Mouse (Mus musculus) left cerebral cortex, postnatal 4 days (tissue): ENCODE data around the gene Dlgap1. TPM values are rescaled to one million over a fixed set of nuclear protein-coding genes. Genes with fewer than 3 reads are reported as not detected.
A peak's percentile ranks its signal among the peaks of the same experiment; 100 is the strongest.

Source experiments
- DNase-seq: peaks from one replicate; pipeline ENCODE4 v3.0.0-alpha.2; 2022
- intact Hi-C: fragments of 180-260 bp; cut with DNase I; formaldehyde crosslinking; loops from one replicate; pipeline ENCODE4 v1.15.1; 2025
- total RNA-seq, 2 experiments: library from RNA; stranded (reverse); gene quantifications; 2 replicates each; pipeline ENCODE4 v1.2.3; 2021

Dlgap1 gene
- total RNA-seq, 2 experiments from 2014 or later = 157 to 164 TPM

GRCm38 (mm10) chr17:70334171-70334570 is 365.3 kb downstream of the Dlgap1 start:
- no peak for DNase-seq
- intact Hi-C loops = no loop called here

GRCm38 (mm10) chr17:70339821-70340220 is 370.9 kb downstream of the Dlgap1 start:
- intact Hi-C loops = no loop called here
- DNase-seq = no peak

GRCm38 (mm10) chr17:70341230-70341629 is 372.4 kb downstream of the Dlgap1 start:
- intact Hi-C loops = no loop called here
- no peak for DNase-seq

- intact Hi-C loops = no loop called here
- DNase-seq = peak; percentile 16
These were observed 373.0 kb downstream of the Dlgap1 start for GRCm38 (mm10) chr17:70341920-70342319.

GRCm38 (mm10) chr17:70347403-70347802 is 378.5 kb downstream of the Dlgap1 start:
- intact Hi-C loops = no loop called here

GRCm38 (mm10) chr17:70363561-70363960 is 394.7 kb downstream of the Dlgap1 start:
- intact Hi-C loops = no loop called here
- DNase-seq = peak; percentile 82

More at GRCm38 (mm10) chr17:70347403-70347802, 378.5 kb downstream of the Dlgap1 start:
- DNase-seq = no peak

- no peak for DNase-seq
- intact Hi-C loops = no loop called here
These were observed 395.1 kb downstream of the Dlgap1 start for GRCm38 (mm10) chr17:70363971-70364370.

- intact Hi-C loops = no loop called here
- no peak for DNase-seq
These were observed 400.3 kb downstream of the Dlgap1 start for GRCm38 (mm10) chr17:70369124-70369523.

- DNase-seq = peak; percentile 42
- intact Hi-C loops = no loop called here
These were observed 408.1 kb downstream of the Dlgap1 start for GRCm38 (mm10) chr17:70377020-70377419.

GRCm38 (mm10) chr17:70388447-70388846 is 419.6 kb downstream of the Dlgap1 start:
- no peak for DNase-seq
- intact Hi-C loops = no loop called here

GRCm38 (mm10) chr17:70397220-70397619 is 428.3 kb downstream of the Dlgap1 start:
- DNase-seq = peak; percentile 29
- intact Hi-C loops = no loop called here

GRCm38 (mm10) chr17:70397708-70398107 is 428.8 kb downstream of the Dlgap1 start:
- intact Hi-C loops = no loop called here

GRCm38 (mm10) chr17:70401909-70402308 is 433.0 kb downstream of the Dlgap1 start:
- DNase-seq = no peak
- intact Hi-C loops = no loop called here

More at GRCm38 (mm10) chr17:70397708-70398107, 428.8 kb downstream of the Dlgap1 start:
- DNase-seq = no peak

GRCm38 (mm10) chr17:70403750-70404149 is 434.9 kb downstream of the Dlgap1 start:
- intact Hi-C loops = no loop called here
- DNase-seq = no peak

- DNase-seq = no peak
- intact Hi-C loops = no loop called here
These were observed 445.3 kb downstream of the Dlgap1 start for GRCm38 (mm10) chr17:70414202-70414601.

GRCm38 (mm10) chr17:70427866-70428265 is 459.0 kb downstream of the Dlgap1 start:
- DNase-seq = no peak
- intact Hi-C loops = no loop called here

- peak; percentile 88 for DNase-seq
- intact Hi-C loops = loop anchor here (5.0 kb wide), 3 partner anchors 92 to 252 kb away; no protein-coding TSS in a partner anchor
These were observed 461.0 kb downstream of the Dlgap1 start for GRCm38 (mm10) chr17:70429746-70430451.

GRCm38 (mm10) chr17:70430452-70430787 is 461.5 kb downstream of the Dlgap1 start:
- intact Hi-C loops = loop anchor here (5.0 kb wide), 3 partner anchors 92 to 252 kb away; no protein-coding TSS in a partner anchor
- DNase-seq = peak; percentile 61

GRCm38 (mm10) chr17:70432834-70433233 is 464.0 kb downstream of the Dlgap1 start:
- DNase-seq = no peak
- intact Hi-C loops = loop anchor here (5.0 kb wide), 3 partner anchors 89 to 249 kb away; no protein-coding TSS in a partner anchor

GRCm38 (mm10) chr17:70434549-70434948 is 465.7 kb downstream of the Dlgap1 start:
- intact Hi-C loops = loop anchor here (5.0 kb wide), 3 partner anchors 88 to 248 kb away; no protein-coding TSS in a partner anchor
- DNase-seq = no peak

GRCm38 (mm10) chr17:70435612-70436011 is 466.7 kb downstream of the Dlgap1 start:
- DNase-seq = no peak
- intact Hi-C loops = no loop called here

GRCm38 (mm10) chr17:70437229-70437628 is 468.4 kb downstream of the Dlgap1 start:
- DNase-seq = no peak
- intact Hi-C loops = no loop called here
